Mouse (Mus musculus): Measurements from ENCODE around the gene Atp1a3.

The Atp1a3 gene

GRCm38 (mm10) chr7:25006586-25007364 lies 1.0 kb upstream of the Atp1a3 start:
- in situ Hi-C loops (cut with MboI; ENCODE audit: low pct_unique_long_range_greater_than_20kb in 1 of 2, low sequenced_read_pairs in 2 of 2, unreplicated experiment in 1 of 2): loop anchor here in 1 of 2 experiments (25.0 kb wide), 1 partner anchor 106 kb away; no protein-coding TSS in a partner anchor

GRCm38 (mm10) chr7:25006171-25006570 lies 413 bp upstream of the Atp1a3 start:
- in situ Hi-C loops (cut with MboI; ENCODE audit: low pct_unique_long_range_greater_than_20kb in 1 of 2, low sequenced_read_pairs in 2 of 2, unreplicated experiment in 1 of 2): loop anchor here in 1 of 2 experiments (25.0 kb wide), 1 partner anchor 106 kb away; no protein-coding TSS in a partner anchor

DNA sequence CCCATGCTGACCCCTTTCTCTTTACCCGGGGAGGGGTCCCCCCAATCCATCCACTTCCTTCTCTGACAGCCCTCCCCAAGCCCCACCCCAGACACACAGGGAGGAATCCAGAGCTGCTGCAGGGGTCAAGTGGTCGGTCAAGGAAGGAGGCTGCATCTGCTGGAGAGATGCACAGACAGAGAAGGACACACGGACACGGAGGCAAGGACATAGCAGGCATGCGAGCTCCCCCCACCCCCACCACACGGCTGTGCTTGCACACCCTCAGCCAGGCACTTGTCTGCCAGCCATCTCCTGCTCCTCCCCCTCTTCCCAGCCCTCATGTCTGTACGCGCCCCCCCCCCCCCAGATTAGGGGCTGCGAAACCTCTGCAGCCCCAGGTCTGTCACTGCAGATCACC lies 952 bp downstream of the Atp1a3 start:
- in situ Hi-C loops (cut with MboI; ENCODE audit: low pct_unique_long_range_greater_than_20kb in 1 of 2, low sequenced_read_pairs in 2 of 2, unreplicated experiment in 1 of 2): loop anchor here in 1 of 2 experiments (25.0 kb wide), 1 partner anchor 107 kb away; no protein-coding TSS in a partner anchor

DNA sequence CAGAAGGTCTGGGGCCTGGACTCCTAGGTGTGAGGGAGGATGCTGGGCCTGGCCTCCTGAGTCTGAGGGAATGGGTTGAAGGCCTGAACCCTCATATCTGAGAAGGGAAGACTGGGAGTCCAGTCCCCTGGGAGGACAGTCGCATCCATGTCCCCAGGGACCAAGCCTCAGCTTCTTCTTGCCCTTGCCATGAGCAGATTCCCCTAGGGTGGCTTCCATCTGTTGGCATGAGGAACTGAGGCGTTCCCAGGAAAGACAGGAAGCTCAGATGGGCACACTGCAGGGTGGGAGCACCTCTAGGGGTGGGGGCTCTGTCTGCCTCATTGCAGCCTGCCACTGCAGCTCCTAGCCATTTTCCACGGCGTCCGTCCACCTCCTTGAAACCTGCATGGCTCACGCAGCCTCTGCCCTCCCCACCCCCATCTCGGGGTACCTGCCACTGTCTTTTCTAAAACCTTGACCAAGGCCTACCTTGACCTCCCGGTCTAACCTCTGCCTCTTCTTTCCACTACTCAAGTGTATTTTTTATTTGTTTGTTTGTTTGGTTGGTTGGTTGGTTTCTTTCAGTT lies 1.9 kb downstream of the Atp1a3 start:
- in situ Hi-C loops (cut with MboI; ENCODE audit: low pct_unique_long_range_greater_than_20kb in 1 of 2, low sequenced_read_pairs in 2 of 2, unreplicated experiment in 1 of 2): loop anchor here in 1 of 2 experiments (25.0 kb wide), 1 partner anchor 108 kb away; no protein-coding TSS in a partner anchor

DNA sequence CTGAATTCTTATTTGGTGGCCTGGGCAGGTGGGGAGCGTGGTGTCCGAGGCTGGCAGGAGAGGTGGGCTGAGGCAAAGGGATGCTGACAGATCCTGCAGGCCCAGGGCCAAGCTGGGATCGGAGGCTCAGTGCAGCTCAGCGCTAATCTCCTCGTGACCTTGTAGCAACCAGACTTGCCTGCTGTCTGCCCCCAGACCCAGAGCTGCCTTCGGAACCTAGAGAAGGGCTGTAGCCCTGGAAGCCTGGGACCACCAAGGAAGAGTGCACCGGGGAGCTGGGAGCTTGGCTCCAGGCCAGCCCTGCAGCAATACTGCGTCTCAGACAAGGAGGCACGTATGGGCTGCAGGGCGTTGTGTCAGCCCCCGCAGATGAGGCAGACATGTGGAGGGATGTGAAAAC lies 2.5 kb downstream of the Atp1a3 start:
- in situ Hi-C loops (cut with MboI; ENCODE audit: low pct_unique_long_range_greater_than_20kb in 1 of 2, low sequenced_read_pairs in 2 of 2, unreplicated experiment in 1 of 2): loop anchor here in 1 of 2 experiments (25.0 kb wide), 1 partner anchor 109 kb away; no protein-coding TSS in a partner anchor

GRCm38 (mm10) chr7:25000711-25001110 lies 5.0 kb downstream of the Atp1a3 start:
- in situ Hi-C loops (cut with MboI; ENCODE audit: low pct_unique_long_range_greater_than_20kb in 1 of 2, low sequenced_read_pairs in 2 of 2, unreplicated experiment in 1 of 2): loop anchor here in 1 of 2 experiments (25.0 kb wide), 1 partner anchor 112 kb away; no protein-coding TSS in a partner anchor

- in situ Hi-C loops (cut with MboI; ENCODE audit: low pct_unique_long_range_greater_than_20kb in 1 of 2, low sequenced_read_pairs in 2 of 2, unreplicated experiment in 1 of 2): loop anchor here in 1 of 2 experiments (25.0 kb wide), 1 partner anchor 112 kb away; no protein-coding TSS in a partner anchor
These were observed 5.5 kb downstream of the Atp1a3 start for GRCm38 (mm10) chr7:25000211-25000610.

DNA sequence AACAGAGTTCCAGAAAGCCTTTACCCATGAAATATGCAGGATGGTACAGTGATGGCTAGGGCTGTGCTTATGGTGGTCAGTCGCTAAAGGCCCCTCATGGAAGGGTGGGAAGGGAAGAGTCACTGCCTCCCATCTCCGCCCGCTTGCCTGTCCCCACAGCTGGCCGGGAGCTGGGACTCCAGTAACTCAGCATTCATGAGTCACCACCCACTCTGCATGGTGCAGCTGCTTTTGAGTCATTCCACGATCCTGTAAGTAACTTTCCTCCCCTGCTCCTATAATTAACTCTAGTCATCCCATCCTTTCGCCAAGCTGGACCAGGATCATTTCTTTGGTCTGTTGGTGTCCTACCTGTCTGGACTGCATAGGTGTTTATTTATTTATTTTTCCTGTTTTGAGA lies 12.7 kb downstream of the Atp1a3 start:
- in situ Hi-C loops (cut with MboI; ENCODE audit: low pct_unique_long_range_greater_than_20kb in 1 of 2, low sequenced_read_pairs in 2 of 2, unreplicated experiment in 1 of 2): loop anchor here in 1 of 2 experiments (25.0 kb wide), 1 partner anchor 394 kb away; the partner anchor contains the start of gene Lipe

DNA sequence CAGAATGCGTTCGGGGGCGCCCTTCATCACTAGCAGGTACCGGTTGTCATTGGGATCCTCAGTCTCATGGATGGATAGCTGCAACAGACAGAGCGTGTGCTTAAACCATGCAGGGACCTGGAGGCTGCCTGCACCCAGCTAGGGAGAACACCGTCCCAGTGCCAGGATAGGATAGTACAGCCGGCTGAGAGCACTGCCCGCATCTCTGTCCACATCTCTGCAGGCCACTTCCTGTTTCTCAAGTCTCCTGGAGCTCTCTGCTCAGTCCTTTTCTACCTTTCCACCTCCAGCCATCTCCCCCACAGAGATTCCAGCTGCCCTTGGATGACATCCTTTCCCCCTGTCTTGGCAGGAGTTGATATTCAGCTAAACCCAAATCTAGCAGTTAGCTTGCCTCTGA lies 15.3 kb downstream of the Atp1a3 start:
- in situ Hi-C loops (cut with MboI; ENCODE audit: low pct_unique_long_range_greater_than_20kb in 1 of 2, low sequenced_read_pairs in 2 of 2, unreplicated experiment in 1 of 2): loop anchor here in 1 of 2 experiments (25.0 kb wide), 1 partner anchor 397 kb away; the partner anchor contains the start of gene Lipe

DNA sequence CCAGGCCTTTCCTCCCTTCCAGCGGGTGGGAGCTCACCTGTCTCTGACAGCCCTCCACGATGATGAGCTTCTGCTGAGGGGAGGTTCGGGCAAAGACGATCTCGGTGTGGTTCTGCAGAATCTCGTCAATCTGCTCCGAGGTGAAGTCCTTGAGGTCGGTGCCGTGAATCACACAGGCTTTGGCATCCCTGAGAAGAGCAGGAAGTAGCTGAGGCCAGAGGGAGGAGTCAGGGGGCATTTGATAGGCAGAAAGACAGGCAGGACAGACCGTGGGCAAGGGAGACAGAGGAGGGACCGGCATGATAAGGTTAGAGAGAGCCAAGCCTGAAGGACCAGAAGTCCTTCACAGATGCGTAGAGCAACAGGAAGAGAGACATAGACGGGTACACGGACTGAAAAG lies 17.8 kb downstream of the Atp1a3 start:
- in situ Hi-C loops (cut with MboI; ENCODE audit: low pct_unique_long_range_greater_than_20kb in 1 of 2, low sequenced_read_pairs in 2 of 2, unreplicated experiment in 1 of 2): loop anchor here in 1 of 2 experiments (25.0 kb wide), 1 partner anchor 399 kb away; the partner anchor contains the start of gene Lipe

DNA sequence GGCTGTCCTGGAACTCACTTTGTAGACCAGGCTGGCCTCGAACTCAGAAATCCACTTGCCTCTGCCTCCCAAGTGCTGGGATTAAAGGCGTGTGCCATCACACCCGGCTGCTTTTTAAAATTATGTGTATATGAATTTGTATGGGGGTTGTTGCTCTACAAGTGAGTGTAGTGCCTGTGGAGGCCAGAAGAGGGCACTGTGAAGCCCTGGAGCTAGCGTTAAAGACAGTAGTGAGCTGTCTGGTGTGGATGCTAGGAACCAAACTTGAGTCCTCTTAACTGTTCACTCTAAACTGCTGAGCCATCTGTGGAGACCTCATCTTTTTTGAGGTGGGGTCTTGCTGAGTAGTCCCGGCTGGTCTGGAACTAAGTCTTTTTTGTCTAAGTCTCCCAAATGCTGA lies 20.0 kb downstream of the Atp1a3 start:
- in situ Hi-C loops (cut with MboI; ENCODE audit: low pct_unique_long_range_greater_than_20kb in 1 of 2, low sequenced_read_pairs in 2 of 2, unreplicated experiment in 1 of 2): loop anchor here in 1 of 2 experiments (25.0 kb wide), 1 partner anchor 402 kb away; the partner anchor contains the start of gene Lipe

DNA sequence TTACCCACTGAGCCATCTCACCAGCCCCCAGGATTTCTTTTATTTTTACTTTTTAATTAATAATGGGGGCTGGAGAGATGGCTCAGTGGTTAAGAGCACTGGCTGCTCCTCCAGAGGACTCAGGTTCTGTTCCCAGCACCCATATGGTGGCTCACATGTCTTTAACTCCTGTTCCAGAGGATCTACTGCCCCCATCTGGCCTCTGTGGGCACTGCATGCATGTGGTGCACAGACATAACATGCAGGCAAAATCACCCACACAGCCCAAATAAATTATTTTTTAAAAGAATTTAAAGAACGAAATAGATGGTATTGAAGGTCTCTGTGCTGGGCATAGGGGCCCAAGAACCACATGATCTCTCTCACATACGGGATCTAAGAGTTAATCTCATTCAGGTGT lies 21.5 kb downstream of the Atp1a3 start:
- in situ Hi-C loops (cut with MboI; ENCODE audit: low pct_unique_long_range_greater_than_20kb in 1 of 2, low sequenced_read_pairs in 2 of 2, unreplicated experiment in 1 of 2): loop anchor here in 1 of 2 experiments (25.0 kb wide), 1 partner anchor 403 kb away; the partner anchor contains the start of gene Lipe

DNA sequence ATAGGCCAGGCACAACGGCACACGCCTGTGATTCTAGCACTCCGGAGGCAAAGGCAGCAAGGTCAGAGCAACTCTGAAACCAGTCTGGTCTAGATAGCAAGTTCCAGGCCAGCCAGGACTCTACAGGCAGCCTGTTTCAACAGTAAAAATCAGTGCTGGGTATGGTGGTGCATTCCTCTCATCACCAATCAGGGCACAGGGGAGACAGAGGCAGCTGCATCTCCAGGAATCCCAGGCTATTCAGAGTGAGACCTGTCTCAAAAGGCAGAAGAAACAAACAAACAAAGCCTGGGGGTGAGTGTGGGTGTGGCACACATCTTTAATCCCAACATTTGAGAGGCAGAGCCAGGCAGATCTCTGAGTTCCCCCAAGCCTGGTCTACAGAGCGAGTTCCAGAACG lies 22.4 kb downstream of the Atp1a3 start:
- in situ Hi-C loops (cut with MboI; ENCODE audit: low pct_unique_long_range_greater_than_20kb in 1 of 2, low sequenced_read_pairs in 2 of 2, unreplicated experiment in 1 of 2): loop anchor here in 1 of 2 experiments (25.0 kb wide), 1 partner anchor 404 kb away; the partner anchor contains the start of gene Lipe

DNA sequence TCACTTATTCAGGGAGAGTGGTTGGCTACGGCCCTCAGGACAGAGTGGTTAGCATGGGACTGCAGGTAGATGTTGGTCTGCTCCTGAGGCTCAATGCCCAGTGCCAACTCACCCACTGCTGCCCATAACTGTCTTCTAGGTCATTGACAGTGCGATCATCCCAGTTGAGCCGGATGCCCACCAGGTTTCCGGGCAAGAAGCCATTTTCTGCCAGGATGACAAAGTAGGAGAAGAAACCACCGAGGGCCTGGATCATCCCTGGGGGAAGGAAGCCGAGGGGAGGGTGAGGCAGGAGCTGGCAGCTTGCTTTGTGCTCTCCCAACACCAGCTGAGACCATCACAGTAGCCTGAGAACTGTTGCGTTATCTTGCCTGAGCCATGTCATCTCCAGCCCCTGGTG lies 25.3 kb downstream of the Atp1a3 start:
- in situ Hi-C loops (cut with MboI; ENCODE audit: low pct_unique_long_range_greater_than_20kb in 1 of 2, low sequenced_read_pairs in 2 of 2, unreplicated experiment in 1 of 2): loop anchor here in 1 of 2 experiments (25.0 kb wide), 1 partner anchor 407 kb away; the partner anchor contains the start of gene Lipe

- in situ Hi-C loops (cut with MboI; ENCODE audit: low pct_unique_long_range_greater_than_20kb in 1 of 2, low sequenced_read_pairs in 2 of 2, unreplicated experiment in 1 of 2): loop anchor here in 1 of 2 experiments (25.0 kb wide), 1 partner anchor 409 kb away; the partner anchor contains the start of gene Lipe
These were observed 27.0 kb downstream of the Atp1a3 start for GRCm38 (mm10) chr7:24978781-24979180.

DNA sequence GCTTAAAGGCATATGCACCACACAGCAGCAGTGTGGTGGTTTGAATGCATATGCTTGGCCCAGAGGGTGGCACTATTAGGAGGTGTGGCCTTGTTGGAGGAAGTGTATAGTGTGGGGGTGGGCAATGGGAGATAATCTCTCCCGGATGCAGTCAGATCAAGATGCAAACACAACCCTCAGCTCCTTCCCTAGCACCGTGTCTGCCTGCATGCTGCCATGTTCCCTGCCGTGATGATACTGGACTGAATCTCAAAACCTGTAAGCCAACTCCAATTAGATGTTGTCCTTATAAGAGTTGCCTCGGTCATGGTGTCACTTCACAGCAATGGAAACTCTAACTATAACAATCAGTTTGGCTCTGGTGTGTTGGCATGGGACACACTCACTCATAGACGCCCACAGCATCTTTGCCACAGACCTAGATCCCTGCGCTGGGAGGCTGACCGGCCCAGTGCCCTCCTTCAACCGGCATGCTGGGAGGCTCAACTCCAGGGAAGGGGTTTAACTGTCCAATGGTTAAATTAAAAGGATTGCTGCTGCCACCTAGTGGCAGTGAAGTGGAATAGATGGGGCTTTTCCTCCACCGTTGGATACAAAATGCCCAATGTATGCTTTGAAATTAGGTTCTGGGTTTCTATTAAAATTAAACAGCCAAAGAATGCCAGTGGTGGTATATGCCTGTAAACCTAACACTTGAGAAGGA lies 30.7 kb downstream of the Atp1a3 start:
- in situ Hi-C loops (cut with MboI; ENCODE audit: low pct_unique_long_range_greater_than_20kb in 1 of 2, low sequenced_read_pairs in 2 of 2, unreplicated experiment in 1 of 2): loop anchor here in 1 of 2 experiments (5.0 to 25.0 kb wide), 2 partner anchors 163 to 412 kb away; partner anchors contain the start of gene Lipe

- in situ Hi-C loops (cut with MboI; ENCODE audit: low pct_unique_long_range_greater_than_20kb in 1 of 2, low sequenced_read_pairs in 2 of 2, unreplicated experiment in 1 of 2): loop anchor here in 1 of 2 experiments (5.0 kb wide), 1 partner anchor 162 kb away; no protein-coding TSS in a partner anchor
These were observed 31.9 kb downstream of the Atp1a3 start for GRCm38 (mm10) chr7:24973902-24974301.

DNA sequence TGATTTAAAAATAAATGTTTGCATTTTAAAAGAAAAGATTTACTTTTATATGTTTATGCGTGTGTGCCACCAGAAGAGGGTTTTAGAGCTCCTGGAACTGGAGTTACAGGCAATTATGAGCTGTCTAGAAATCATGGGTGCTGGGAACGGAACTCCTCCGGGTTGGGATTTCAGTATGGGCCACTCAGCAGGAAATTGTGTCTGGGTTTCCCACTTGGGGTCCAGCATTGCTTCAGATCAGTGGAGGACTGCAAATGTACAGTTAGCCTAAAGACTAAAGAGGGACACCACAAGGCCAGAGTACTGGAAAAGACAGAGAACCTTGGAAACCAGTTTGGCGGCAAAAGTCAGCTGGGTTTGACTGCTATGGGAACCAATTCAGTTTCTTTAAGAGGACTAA lies 32.5 kb downstream of the Atp1a3 start:
- in situ Hi-C loops (cut with MboI; ENCODE audit: low pct_unique_long_range_greater_than_20kb in 1 of 2, low sequenced_read_pairs in 2 of 2, unreplicated experiment in 1 of 2): loop anchor here in 1 of 2 experiments (5.0 kb wide), 1 partner anchor 161 kb away; no protein-coding TSS in a partner anchor

All from mouse embryonic stem cell (cell line).